In genomic region chr5:120102732-120103131, GRCm38 (mm10) we compare ENCODE assay signal across 9 mouse cellular contexts. TPM values are rescaled to one million over a fixed set of nuclear protein-coding genes. Genes with fewer than 3 reads are reported as not detected.
A peak's percentile ranks its signal among the peaks of the same experiment; 100 is the strongest.
DNase-seq lines count a peak whose midpoint lies in the region; ATAC-seq and TF ChIP-seq lines count a peak whose summit lies in the region.
"Had no signal": no experiment of that assay in that cellular context is flagged by ENCODE, and none has a peak within 500 bp of the region (broad histone marks: within the 10 kb centered on the region; RNA-seq: fewer than 3 reads in every experiment).

No protein-coding gene starts in this region.

- H3K4me1 ChIP-seq in thymus, adult 2 months (replicated peaks; ENCODE audit: control insufficient read depth, insufficient read depth, low read length): no peaks in the 10 kb centered on the region
- H3K4me1 ChIP-seq in hindbrain, postnatal 0 days (ENCODE audit: insufficient read depth, low read length): no peaks in the 10 kb centered on the region
- no peaks in the 10 kb centered on the region for H3K4me1 ChIP-seq in lung, adult 2 months (ENCODE audit: control insufficient read depth, insufficient read depth, low read length)

- H3K4me2 ChIP-seq in hindbrain, postnatal 0 days (ENCODE audit: low read depth, low read length): no peak overlapping the region

- H3K4me3 ChIP-seq in thymus, adult 2 months (ENCODE audit: control insufficient read depth, insufficient read depth, low read length): no peak overlapping the region
- H3K4me3 ChIP-seq in hindbrain, postnatal 0 days (ENCODE audit: low read length): no peak overlapping the region
- H3K4me3 ChIP-seq in lung, adult 2 months (replicated peaks; ENCODE audit: extremely low read depth, low read depth, low read length): no peak overlapping the region

- DNase-seq in cerebellum, postnatal 25 days: peak; percentile 46 to 58
- DNase-seq in cerebellum, adult 8-10 months: no peak
- peak; percentile 40 for DNase-seq in thymus, adult 2 months
- DNase-seq in thymus, adult 18-20 months: no peak
- peak; percentile 84 for DNase-seq in embryo, embryonic 10 days (ENCODE audit: low spot score)
- DNase-seq in hindbrain, postnatal 0 days (ENCODE audit: low spot score): peak; percentile 83
- peak; percentile 31 for DNase-seq in lung, adult 2 months
- peak; percentile 29 for DNase-seq in right cerebral cortex, postnatal 25 days

- H3K27ac ChIP-seq in thymus, adult 2 months (ENCODE audit: control insufficient read depth, insufficient read depth, low read length): no peak overlapping the region
- no peak overlapping the region for H3K27ac ChIP-seq in hindbrain, postnatal 0 days
- H3K27ac ChIP-seq: macrophage had no signal

- TF ChIP-seq POLR2A in thymus, adult 2 months (IDR thresholded peaks at IDR 0.05; ENCODE audit: control insufficient read depth, extremely low read depth, insufficient read depth, low read length, poor library complexity): no peak
- TF ChIP-seq POLR2A in lung, adult 2 months (IDR thresholded peaks at IDR 0.05; ENCODE audit: borderline replicate concordance, extremely low read depth, low read depth, low read length): no peak

- H3K27me3 ChIP-seq in thymus, adult 2 months (ENCODE audit: control insufficient read depth, insufficient read depth, low read length): no peaks in the 10 kb centered on the region
- no peaks in the 10 kb centered on the region for H3K27me3 ChIP-seq in hindbrain, postnatal 0 days (ENCODE audit: insufficient read depth, low read length)

- no peaks in the 10 kb centered on the region for H3K9me3 ChIP-seq in hindbrain, postnatal 0 days (ENCODE audit: low read length)

- 0 out of 2 replicates have a peak, but pooled peaks have one; percentile 47 for ATAC-seq in hindbrain, postnatal 0 days

- TF ChIP-seq CTCF in thymus, adult 2 months (IDR thresholded peaks at IDR 0.05; ENCODE audit: borderline replicate concordance, control insufficient read depth, extremely low read depth, insufficient read depth, low read length, poor library complexity): peak; percentile 100
- TF ChIP-seq CTCF in hindbrain, postnatal 0 days (IDR thresholded peaks at IDR 0.05; ENCODE audit: low read depth): peak; percentile 100
- TF ChIP-seq CTCF in lung, adult 2 months (IDR thresholded peaks at IDR 0.05; ENCODE audit: insufficient read depth, low read length): peak; percentile 99

- 13% methylated on average over 12 of the region's 12 CpGs for WGBS in thymus, adult 2 months
- 19% methylated on average over 12 of the region's 12 CpGs for WGBS in hindbrain, postnatal 0 days
- WGBS in lung, adult 2 months: 9% methylated on average over 12 of the region's 12 CpGs

- no peak overlapping the region for H3K9ac ChIP-seq in hindbrain, postnatal 0 days (replicated peaks; ENCODE audit: low read length)

- no peaks in the 10 kb centered on the region for H3K36me3 ChIP-seq in thymus, adult 2 months (ENCODE audit: control insufficient read depth, insufficient read depth, low read length)
- H3K36me3 ChIP-seq in hindbrain, postnatal 0 days (ENCODE audit: insufficient read depth, low read length): no peaks in the 10 kb centered on the region

RNA-seq across cellular contexts. Expression of gene Rbm19, which starts 13.5 kb away (rescaled TPM):
- polyA plus RNA-seq in thymus, adult 2 months (2012; rRNA removed): 19.6 and 29.2 TPM in 2 replicates
- total RNA-seq in hindbrain, postnatal 0 days (2014; rRNA removed): 33.4 and 33.8 TPM in 2 replicates
- polyA plus RNA-seq in hindbrain, postnatal 0 days (2015; fragmentation: Nextera tagmentation; extraction: Ambion mirVana): 15.5 and 17.2 TPM in 2 replicates
- 10.0 and 10.3 TPM in 2 replicates for polyA plus RNA-seq in lung, adult 2 months (2012; rRNA removed)

Comparison
In these comparisons a context has a peak if more than half of its experiments do, and no peak if none do; other contexts are left out.
1. DNase-seq: peak in cerebellum, postnatal 25 days (2 of 2), thymus, adult 2 months (single experiment), embryo, embryonic 10 days (single experiment), hindbrain, postnatal 0 days (single experiment), lung, adult 2 months (single experiment) and right cerebral cortex, postnatal 25 days (single experiment); none in cerebellum, adult 8-10 months (single experiment) and thymus, adult 18-20 months (0 of 2).
2. Peak in every context shown above with its lines, with median percentiles within 50 percentile points of each other: CTCF ChIP-seq.